Mouse (Mus musculus) ES-E14 (cell line): ENCODE data around the gene Gm20816. TPM values are rescaled to one million over a fixed set of nuclear protein-coding genes. Genes with fewer than 3 reads are reported as not detected.
"Not testable (repeated sequence)": the region's sequence is repeated elsewhere in the genome, so short reads cannot be mapped to it uniquely, and the experiment has no call there.

Source experiments
- DNase-seq: peaks from one replicate; pipeline ENCODE4 v3.0.0-alpha.2; 2013; ENCODE audit warnings: low read depth, low spot score
- H3K27ac ChIP-seq: 2 replicates; pipeline ENCODE4 v1.5.1; 2012; ENCODE audit warnings: low read depth, mild to moderate bottlenecking, low read length, moderate library complexity, mixed read lengths; ENCODE audit not compliant: poor library complexity, insufficient read depth, severe bottlenecking
- H3K36me3 ChIP-seq: 2 replicates; pipeline ENCODE4 v1.6.1; 2012; ENCODE audit warnings: mild to moderate bottlenecking, low read length, moderate library complexity, mixed read lengths; ENCODE audit not compliant: control insufficient read depth, poor library complexity, insufficient read depth, severe bottlenecking
- H3K4me1 ChIP-seq, 2 experiments: fragments of 150-350 bp in 1 of 2; sonication (generic) in 1 of 2; 2 replicates each; pipeline ENCODE4 v1.6.1; 2012; ENCODE audit warnings: low read length in 2 of 2, mild to moderate bottlenecking in 1 of 2, mixed read lengths in 1 of 2; ENCODE audit not compliant: control insufficient read depth in 2 of 2, insufficient read depth in 2 of 2, poor library complexity in 1 of 2
- H3K4me3 ChIP-seq, 2 experiments: fragments of 150-350 bp in 1 of 2; sonication (generic) in 1 of 2; 2 replicates each; pipeline ENCODE4 v1.5.1; 2012; ENCODE audit warnings: low read length in 2 of 2, low read depth in 1 of 2, mild to moderate bottlenecking in 1 of 2, mixed read lengths in 1 of 2; ENCODE audit not compliant: insufficient read depth in 1 of 2, poor library complexity in 1 of 2, severe bottlenecking in 1 of 2
- H3K9ac ChIP-seq: 2 replicates; pipeline ENCODE4 v1.6.1; 2012; ENCODE audit warnings: low read depth, mild to moderate bottlenecking, low read length, mixed read lengths; ENCODE audit not compliant: poor library complexity, insufficient read depth, severe bottlenecking
- H3K9me3 ChIP-seq: fragments of 150-350 bp; sonication (generic); 2 replicates; pipeline ENCODE4 v1.6.1; 2012; ENCODE audit warnings: low read depth, mild to moderate bottlenecking, low read length; ENCODE audit not compliant: control insufficient read depth, insufficient read depth
- in situ Hi-C, 2 experiments: fragments of 600-800 bp; cut with MboI; formaldehyde crosslinking; loops; one replicate each; pipeline ENCODE4 v1.15.1; 2025; ENCODE audit warnings: low sequenced_read_pairs in 2 of 2, inconsistent platforms in 1 of 2; ENCODE audit not compliant: unreplicated experiment in 2 of 2
- total RNA-seq: library from RNA; depleted of rRNA; stranded (reverse); fragments of 300-350 nt; gene quantifications from 2 replicates; pipeline ENCODE4 v1.2.3, GENCODE M21; 2012; rRNA removed

Gene Gm20816
- not detected in 2 replicates for total RNA-seq

DNA sequence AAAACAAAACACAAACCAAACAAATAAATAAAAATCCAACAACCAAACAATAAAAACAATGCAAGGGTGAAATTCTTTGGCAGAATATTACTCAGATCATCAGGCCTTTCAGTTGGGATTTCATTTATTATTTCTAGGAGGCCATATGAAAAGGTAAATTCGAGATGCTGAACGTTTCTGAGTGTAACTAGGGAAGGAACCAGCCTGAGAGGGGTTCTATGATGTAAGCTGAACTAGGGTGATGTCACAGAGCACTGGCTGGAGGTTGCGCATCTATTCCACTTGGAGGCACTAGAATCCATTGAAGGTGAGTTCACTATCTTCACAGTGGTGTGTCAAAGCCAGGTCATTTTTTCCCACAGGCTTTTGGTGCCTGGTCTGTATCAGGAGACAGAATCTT, at the start of gene Gm20816:
Gene Gm20816 (plus strand): TSS at position 301 of the 400 bp plus-strand sequence.
- H3K9me3 ChIP-seq, H3K4me3 ChIP-seq, H3K27ac ChIP-seq, in situ Hi-C loops, DNase-seq, H3K9ac ChIP-seq, H3K4me1 ChIP-seq, H3K36me3 ChIP-seq: not testable (repeated sequence)

Other genes starting within 250 kb of the Gm20816 start
- not detected in 2 replicates for gene Gm20937, start 243.1 kb upstream of the Gm20816 start, total RNA-seq